Mouse (Mus musculus) layer of hippocampus, postnatal 36 days (tissue): Measurements from ENCODE around the gene Slc30a5. TPM values are rescaled to one million over a fixed set of nuclear protein-coding genes. Genes with fewer than 3 reads are reported as not detected.
"Not testable (repeated sequence)": the region's sequence is repeated elsewhere in the genome, so short reads cannot be mapped to it uniquely, and the experiment has no call there.

Experiments
- DNase-seq, 2 experiments: peaks; one replicate each; pipeline ENCODE4 v3.0.0; 2022
- total RNA-seq, 2 experiments: library from RNA; stranded (reverse); gene quantifications; 2 replicates each; pipeline ENCODE4 v1.2.3; 2021

The Slc30a5 gene
- total RNA-seq, 2 experiments from 2014 or later, result 39.9 to 40.7 TPM

GRCm38 (mm10) chr13:100834777-100835176 lies 1.6 kb upstream of the Slc30a5 start:
- DNase-seq, result no peak

GRCm38 (mm10) chr13:100833640-100834002 lies 394 bp upstream of the Slc30a5 start:
- DNase-seq, result no peak

GRCm38 (mm10) chr13:100832188-100832587 lies 1.0 kb downstream of the Slc30a5 start:
- DNase-seq, result no peak

- no peak for DNase-seq
Observed at GRCm38 (mm10) chr13:100831123-100831522, 2.1 kb downstream of the Slc30a5 start.

- DNase-seq, result no peak
Observed at GRCm38 (mm10) chr13:100825627-100826410, 7.4 kb downstream of the Slc30a5 start.

GRCm38 (mm10) chr13:100824916-100825315 lies 8.3 kb downstream of the Slc30a5 start:
- no peak for DNase-seq

GRCm38 (mm10) chr13:100824306-100824705 lies 8.9 kb downstream of the Slc30a5 start:
- DNase-seq, result no peak

GRCm38 (mm10) chr13:100823863-100824262 lies 9.4 kb downstream of the Slc30a5 start:
- DNase-seq, result no peak

GRCm38 (mm10) chr13:100814451-100814850 lies 18.8 kb downstream of the Slc30a5 start:
- no peak for DNase-seq

GRCm38 (mm10) chr13:100805776-100806175 lies 27.5 kb downstream of the Slc30a5 start:
- no peak for DNase-seq

- DNase-seq, result no peak
Observed at GRCm38 (mm10) chr13:100797171-100797570, 36.1 kb downstream of the Slc30a5 start.

- no peak for DNase-seq
Observed at GRCm38 (mm10) chr13:100789083-100789482, 44.1 kb downstream of the Slc30a5 start.

- not testable (repeated sequence) for DNase-seq
Observed at GRCm38 (mm10) chr13:100788057-100788456, 45.2 kb downstream of the Slc30a5 start.

GRCm38 (mm10) chr13:100787316-100788010 lies 45.8 kb downstream of the Slc30a5 start:
- no peak for DNase-seq

GRCm38 (mm10) chr13:100786414-100786867 lies 46.8 kb downstream of the Slc30a5 start, which contains the start of gene Ccnb1:
Gene Ccnb1, minus strand, starts transcription at chr13:100786570.
- DNase-seq, result peak; percentile 81 to 83

GRCm38 (mm10) chr13:100785806-100786413 lies 47.3 kb downstream of the Slc30a5 start:
- peak in 1 of 2 experiments; percentile 5 for DNase-seq

GRCm38 (mm10) chr13:100777491-100777890 lies 55.7 kb downstream of the Slc30a5 start:
- no peak for DNase-seq

- no peak for DNase-seq
Observed at GRCm38 (mm10) chr13:100776710-100777109, 56.5 kb downstream of the Slc30a5 start.

- DNase-seq, result no peak
Observed at GRCm38 (mm10) chr13:100776056-100776419, 57.2 kb downstream of the Slc30a5 start.

- DNase-seq, result peak; percentile 74 to 78
Observed at GRCm38 (mm10) chr13:100775252-100776055, 57.8 kb downstream of the Slc30a5 start, which contains the start of gene Cenph. Gene Cenph, minus strand, starts transcription at chr13:100775899.

- no peak for DNase-seq
Observed at GRCm38 (mm10) chr13:100774704-100775103, 58.5 kb downstream of the Slc30a5 start.

GRCm38 (mm10) chr13:100755329-100755728 lies 77.9 kb downstream of the Slc30a5 start:
- DNase-seq, result no peak
